Mouse (Mus musculus) cerebellum, adult 11-12 months (tissue): ENCODE measurements around the gene Terb2.

Experiments used
- DNase-seq: peaks from one replicate; pipeline ENCODE4 v3.0.0; 2022

Gene Terb2

DNA sequence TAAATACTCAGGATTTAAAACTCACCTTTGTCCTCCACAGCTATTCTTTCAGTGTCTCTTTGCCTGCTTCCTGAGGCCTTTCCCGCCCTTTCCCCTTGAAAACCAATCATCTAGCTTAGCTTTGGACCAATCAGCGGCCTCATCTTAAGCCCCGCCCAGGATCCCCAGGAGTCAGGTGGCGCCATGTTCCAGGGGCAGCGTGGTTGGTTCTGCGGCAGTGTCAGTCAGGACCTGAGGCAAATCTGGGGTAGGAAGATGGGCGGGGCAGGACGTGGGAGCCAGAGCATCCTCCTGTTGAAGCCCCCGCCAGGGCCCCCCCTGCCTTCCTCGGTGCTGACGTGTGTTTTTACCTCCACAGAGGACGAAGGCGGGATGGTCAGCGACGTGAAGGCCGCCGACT lies at the start of gene Terb2, which contains the start of gene Patl2:
Gene Terb2, plus strand, starts transcription at position 167 of the 400 bp plus-strand sequence.
Gene Patl2, minus strand, starts transcription at position 84 of the 400 bp plus-strand sequence.
- DNase-seq: no peak

DNA sequence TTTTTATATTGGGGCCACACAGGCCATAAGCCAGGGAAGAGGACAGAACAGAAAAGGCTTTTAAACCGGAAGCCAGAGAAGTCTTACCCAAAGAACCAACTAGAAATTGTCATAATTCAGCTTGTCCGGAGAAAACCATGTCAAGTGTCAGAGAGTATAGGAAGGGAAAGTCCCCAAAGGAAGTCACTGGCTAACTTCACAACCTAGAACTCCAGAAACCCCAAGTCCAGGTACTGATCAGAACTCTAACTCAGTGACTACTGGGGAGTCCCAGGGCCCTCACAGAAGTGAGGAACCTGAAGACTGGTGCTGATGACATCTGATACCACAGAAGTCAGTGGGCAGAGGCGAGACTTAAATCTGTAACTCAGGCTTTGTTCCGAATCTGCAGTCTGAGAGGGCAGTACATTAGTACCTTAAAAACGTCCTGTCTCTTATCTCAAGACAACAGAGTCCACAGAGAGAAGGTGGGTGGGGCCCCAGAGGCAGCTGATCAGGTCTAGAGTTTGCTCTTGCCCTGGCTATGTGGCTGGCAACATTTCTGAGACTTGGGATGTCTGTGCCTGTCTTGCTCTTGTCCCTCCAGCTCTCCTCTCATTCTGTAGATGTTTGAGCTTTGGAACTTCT lies 48.1 kb upstream of the Terb2 start:
- no peak for DNase-seq

DNA sequence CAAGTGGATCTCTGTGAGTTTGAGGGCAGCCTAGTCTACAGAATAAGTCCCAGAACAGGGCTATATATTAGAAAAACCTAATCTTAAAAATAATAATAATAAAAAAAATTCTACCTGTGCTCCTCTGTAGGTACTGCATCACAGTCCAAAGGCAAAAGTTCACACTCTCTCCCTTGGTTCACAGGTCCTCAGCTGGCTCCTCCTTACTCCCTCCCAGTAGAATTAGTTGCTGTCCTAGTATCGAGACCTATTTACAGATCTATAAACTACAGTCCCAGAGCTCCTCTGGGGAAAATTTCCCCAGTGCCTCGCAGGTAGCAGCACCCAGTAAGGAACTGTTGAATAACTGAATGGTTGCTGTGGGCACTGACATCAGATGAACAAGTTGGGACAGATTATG lies 45.3 kb upstream of the Terb2 start:
- DNase-seq: no peak

DNA sequence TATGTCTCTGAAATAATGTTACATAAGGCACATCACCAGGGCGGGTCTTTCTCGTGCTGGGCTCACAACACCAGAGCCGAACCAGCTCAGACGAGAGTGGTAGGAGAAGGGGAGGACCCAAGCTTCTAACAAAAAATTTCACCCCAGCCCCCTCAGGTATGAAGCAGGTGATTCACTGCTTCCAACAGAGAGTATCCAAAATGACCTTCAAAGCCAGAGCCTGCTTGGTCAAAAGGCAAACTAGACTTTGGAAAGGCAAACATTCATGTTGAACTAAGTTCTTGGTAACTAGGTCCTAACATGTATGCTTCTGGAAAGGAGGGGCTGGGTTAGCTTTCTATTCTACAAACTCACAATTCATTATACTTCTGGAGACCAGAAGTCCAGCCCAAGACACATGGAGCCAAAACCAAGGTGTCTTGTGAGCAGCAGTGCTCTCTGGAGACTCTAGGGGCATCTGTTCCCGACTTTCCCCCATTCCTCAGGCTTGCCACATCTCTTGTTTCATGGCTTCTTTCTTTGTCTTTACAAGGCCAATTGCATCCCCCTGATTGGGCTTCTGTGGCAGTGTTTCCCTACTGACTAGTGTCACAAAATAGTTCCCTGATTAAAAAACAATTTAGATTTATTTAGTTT lies 44.6 kb upstream of the Terb2 start:
- DNase-seq: no peak

DNA sequence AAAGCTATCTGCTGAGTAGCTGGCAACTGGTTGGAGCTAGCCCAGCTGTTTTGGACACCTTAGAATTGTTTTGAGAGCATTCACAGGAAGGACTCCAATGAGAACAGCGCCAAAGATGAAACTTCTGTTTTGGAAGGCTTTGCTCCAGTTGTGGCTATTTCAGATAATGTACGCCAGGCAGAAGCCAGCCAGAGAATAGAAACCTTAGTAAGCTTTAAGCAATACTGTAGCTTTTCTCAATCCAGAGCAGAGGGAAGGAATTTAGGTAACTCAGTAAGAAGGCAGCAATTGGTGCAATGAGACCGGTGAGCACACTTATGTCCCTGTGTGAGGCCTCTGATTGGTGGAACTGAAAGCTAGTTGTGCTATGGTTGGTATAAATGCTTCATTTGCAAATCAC lies 43.0 kb upstream of the Terb2 start:
- DNase-seq: no peak

DNA sequence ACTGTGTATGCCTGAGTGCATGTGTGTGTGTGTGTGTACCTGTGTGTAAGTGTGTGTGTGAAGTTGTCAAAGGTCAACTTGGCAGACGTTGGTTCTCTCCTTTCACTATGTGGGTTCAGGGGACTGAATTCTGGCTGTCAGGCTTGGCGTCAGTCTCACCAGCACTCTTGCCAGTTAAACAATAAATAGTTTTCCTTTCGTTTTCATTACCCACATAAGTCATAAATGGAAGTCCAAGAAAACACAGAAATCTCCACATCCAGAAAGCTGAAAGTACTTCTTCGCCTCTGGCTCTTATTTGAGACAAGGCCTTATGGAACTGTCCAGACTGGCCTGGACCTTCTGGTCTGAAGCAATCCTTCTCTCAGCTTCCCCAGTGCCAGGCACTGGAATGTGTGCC lies 40.3 kb upstream of the Terb2 start:
- DNase-seq: no peak

DNA sequence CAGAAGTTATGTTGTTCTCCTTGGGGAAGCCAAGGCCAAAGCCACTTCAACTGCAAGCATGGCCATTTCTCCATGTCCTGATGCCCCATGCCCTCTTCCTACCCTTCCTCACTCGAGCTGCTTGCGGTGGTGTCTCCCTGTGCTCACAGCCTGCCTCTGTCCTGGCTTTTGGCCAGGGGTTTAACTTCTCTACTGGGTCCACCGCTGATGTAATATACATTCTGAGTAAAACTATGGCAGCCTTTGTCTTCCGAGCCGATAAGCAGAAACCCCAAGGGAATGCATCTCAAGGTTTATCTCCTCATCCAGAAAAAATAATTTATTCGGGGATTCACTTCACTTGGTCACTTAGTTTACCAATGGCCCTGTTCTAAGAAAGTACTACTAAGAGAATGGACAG lies 39.4 kb upstream of the Terb2 start:
- DNase-seq: no peak

DNA sequence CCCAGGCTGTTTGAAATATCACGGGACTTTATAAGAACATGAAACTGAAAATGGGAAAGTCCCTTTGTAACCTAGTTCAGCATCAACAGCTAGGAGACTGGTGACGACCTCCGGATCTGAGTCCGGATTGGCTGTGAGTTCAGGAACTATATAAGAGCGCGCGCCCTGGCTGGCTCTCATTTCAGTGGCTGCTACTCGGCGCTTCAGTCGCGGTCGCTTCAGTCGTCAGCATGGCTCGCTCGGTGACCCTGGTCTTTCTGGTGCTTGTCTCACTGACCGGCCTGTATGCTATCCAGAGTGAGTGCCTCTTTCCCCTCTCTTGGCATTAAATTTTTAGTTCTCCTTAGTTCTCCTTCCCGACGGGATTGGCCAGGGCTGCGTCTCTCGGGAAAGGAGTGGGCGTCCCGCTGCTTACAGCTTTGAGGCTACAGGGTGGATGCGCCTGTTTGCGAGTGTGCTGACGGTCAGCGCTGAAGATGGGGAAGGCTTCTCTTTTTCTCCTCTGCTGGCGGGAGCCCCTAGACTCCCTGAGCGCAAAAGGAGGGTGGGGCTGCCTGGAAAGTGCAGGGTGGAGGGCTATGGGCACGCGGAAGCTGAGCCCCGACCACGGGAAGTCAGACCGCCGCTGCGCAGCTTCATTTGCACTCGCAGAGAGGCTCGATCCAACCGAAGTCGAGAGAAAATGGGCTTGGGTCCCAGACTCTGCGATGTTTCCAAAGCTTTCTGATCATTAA lies 38.4 kb upstream of the Terb2 start, which contains the start of gene B2m:
Gene B2m, plus strand, starts transcription at position 179 of the 734 bp plus-strand sequence.
- peak; percentile 85 for DNase-seq

DNA sequence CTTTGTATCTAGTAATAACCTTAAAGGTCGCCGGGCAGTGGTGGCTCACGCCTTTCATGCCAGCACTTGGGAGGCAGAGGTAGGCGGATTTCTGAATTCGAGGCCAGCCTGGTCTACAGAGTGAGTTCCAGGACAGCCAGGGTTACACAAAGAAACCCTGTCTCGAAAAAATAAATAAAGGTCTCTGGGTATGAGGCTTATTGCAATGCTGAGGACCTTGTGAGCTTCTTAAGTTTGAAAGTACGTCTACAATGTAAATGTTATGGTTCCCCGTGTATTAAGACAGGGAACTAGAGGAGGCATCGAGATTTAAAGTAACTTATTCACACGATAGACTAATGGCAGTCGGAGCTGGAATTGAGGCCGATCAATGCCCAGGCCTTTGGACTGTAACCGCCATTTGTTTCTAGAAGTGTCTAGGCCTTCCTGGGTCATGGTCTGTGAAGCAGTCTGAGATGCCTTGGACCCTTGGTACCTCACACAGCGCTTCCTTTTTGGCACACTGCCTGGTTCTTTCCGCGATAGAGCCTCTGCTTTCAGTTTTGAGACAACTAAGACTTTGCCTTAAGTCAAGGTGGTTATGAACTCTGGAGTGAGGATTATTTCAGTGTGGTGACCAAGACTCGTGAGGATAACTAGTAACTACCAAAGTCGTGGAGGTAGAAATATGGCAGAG lies 37.7 kb upstream of the Terb2 start:
- peak; percentile 6 for DNase-seq

DNA sequence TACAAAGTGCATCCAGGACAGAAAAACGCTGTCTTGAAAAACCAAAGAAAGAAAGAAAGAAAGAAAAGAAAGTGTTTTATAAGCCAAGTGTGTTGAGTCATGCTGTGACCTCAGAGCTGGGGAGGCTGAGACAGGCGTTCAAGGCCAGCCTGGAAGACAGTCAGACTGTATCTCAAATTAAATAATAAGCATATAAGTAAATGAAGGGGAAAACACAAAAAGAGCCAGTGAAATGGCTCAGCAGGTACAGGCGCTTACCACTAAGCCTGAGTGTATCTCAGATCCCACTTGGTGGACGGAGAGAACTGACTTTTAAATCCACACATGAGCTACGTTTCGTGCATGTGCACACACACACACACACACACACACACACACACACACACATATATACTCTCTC lies 36.8 kb upstream of the Terb2 start:
- DNase-seq: no peak

DNA sequence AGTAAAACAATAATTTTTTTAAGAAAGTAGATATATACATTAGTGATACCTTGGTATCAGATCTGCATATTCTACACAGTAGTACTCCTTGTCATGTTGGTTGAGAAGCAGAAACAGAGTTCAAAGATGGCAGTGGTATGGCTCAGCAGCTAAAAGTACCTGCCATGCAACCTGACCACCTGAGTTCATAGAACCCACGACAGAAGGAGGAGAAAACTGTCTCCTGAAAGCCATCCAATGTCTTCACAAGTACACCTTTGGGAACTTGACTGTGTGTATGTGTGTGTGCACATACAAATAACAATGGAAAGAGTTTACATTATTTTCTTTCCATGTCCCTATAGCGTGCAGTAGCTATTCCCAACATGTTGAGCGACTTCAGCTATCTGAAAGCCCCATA lies 36.4 kb upstream of the Terb2 start:
- DNase-seq: no peak

DNA sequence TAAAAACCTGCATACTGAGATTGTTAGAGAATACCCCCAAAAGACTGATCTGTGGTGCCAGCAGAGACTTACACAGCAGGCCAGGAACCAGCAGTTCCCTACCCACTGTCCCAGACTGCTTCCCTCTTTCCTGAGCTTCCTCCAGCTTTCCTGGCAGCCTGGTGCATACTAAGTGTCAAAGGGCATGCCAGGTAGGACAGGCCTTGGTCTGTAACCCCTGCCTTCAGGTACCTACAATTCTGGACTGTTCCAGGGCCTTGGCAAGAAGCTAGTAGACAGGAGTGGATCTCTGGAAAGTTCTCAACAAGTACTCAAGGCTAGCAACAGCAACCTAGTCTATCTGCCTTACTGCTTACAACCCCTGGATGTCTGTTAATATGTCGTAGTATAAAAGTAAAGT lies 34.9 kb upstream of the Terb2 start:
- DNase-seq: no peak

DNA sequence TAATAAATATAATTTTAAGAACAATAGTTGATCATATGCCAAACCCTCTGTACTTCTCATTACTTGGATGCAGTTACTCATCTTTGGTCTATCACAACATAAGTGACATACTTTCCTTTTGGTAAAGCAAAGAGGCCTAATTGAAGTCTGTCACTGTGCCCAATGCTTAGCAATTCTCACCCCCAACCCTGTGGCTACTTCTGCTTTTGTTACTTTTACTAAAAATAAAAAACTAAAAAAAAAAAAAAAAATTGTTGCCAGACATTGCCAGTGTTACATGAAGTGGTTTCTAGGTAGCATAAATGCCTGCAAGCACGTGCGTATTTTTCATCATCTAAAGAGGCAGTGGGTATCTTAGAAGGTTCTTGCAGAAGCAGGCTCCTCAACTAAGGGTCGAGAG lies 33.2 kb upstream of the Terb2 start:
- no peak for DNase-seq

DNA sequence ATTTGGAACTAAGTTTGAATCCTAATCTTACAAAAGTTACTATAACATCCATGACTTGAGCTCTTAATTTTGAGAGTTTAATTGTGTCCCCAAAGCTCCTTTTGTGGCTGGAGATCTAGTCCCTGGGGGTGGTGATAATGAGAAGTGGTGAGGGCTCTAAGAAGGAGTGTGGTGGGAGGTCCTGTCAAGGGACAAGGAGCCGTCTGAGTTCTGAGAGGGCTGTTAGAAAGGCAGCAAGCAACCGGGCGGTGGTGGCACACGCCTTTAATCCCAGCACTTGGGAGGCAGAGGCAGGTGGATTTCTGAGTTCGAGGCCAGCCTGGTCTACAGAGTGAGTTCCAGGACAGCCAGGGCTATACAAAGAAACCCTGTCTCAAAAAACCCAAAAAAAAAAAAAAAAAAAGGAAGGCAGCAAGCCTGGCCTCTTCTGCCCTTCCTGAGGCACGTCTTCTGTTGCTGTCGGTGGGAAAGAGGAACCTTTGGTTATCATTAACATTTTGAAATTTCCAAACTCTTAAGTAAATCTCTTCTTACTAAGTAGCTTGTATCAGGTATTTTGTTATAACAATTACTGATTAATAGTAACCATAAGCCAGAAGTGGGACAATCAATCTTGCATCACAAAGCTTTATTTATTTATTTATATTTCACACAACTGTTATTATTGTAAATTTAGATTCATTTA lies 32.2 kb upstream of the Terb2 start:
- DNase-seq: no peak

DNA sequence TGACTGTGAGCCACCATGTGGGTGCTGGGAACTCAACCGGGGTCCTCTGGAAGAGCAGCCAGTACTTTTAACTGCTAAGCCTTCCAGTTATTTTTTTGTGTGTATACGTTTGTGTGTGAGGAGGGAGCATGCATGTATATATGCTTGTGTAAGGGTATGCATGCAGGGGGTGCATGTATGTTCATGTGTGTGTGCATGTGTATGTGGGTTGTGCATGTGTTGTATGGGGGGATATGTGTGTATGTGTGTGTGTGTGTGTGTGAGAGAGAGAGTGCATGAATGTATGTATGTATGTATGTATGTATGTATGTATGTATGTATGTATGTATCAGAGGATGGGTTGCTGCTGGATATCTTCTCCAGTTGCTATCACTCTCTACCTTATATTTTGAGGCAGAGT lies 31.6 kb upstream of the Terb2 start:
- no peak for DNase-seq

DNA sequence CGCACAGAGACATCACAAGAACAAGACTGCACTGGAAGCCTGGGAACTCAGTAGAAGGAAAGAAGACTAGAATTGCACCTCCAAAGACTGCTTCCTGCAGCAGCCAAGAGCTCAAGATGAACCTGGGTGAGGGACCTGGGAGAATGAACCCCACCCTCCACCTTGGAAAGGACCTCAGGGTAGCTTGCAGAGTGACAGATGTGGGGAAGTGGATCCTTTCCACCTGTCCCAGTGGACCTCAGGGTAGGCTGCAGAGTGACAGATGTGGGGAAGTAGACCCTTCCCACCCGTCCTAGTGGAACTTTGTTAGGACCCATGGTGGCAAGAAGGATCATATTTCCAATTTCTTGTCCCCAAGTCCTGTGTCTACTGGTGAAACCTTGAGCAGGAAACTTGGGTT lies 30.8 kb upstream of the Terb2 start:
- DNase-seq: no peak

DNA sequence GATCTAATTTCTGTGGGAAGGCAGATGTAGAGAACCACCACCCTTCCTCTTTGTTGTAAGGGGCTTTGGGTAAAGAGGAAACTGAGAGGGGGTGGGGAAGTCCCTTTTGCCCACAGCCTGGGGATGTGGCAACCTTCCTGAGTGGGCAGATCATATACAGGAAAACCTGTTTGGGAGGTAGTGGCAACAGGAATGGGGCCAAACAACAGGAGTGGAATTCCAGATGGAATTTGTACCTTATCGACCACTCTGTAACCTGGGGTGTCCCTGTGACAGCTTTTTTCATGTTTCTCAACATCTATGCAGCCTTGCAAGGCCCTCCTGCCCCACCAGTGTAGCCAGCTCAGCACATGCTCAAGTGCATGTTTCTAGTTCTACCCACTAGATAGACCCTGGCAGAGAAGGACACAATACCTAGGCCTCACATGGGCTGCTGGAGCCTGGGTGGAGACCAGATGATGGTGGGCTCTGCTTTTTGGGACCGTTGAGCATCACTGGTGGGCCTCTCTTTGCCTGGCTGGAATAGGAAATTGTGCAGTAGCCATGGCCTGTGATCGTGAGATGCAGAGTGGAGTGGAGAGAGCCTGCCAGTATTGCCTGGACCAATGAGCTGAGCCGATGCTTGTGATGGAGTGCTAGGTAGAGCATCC lies 29.9 kb upstream of the Terb2 start:
- no peak for DNase-seq

DNA sequence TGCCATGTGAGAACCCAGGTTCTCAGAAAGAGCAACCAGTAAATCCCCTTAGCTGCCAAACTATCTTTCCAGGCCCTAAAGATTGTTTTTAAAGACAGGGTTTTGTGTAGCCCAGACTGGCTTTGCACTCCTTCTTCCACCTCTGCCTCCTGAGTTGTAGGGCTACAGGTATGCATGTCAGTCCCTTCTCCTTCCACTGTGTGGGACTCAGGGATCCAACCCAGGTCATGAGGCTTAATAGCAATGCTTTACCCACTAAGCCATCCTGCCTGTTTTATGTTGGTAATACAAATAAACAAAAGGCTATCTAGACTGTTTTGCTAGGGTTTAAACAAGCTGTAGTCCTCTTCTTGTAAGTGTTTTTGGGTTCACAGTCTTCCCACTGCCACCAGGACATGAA lies 28.5 kb upstream of the Terb2 start:
- no peak for DNase-seq

DNA sequence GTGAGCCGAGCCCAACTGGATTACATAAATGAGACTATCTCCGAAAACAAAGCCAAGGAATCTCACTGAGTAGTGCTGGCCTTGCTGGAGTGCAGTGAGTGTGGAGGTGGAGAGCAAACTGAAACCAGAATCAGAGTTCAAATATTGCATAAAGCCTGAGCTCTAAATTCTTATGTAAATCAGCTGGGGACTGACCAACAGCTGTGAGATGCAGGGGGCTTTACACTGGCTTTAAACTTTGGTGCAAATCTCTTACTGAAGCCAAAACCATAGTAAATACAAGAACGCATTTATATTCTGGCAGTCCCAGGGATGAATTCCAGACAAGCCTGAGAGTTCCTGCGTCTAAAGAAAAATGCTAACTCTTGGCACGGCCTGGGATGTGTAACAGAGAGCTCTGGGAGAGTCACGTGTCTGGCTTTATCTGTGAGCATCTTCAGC lies 27.7 kb upstream of the Terb2 start:
- no peak for DNase-seq

DNA sequence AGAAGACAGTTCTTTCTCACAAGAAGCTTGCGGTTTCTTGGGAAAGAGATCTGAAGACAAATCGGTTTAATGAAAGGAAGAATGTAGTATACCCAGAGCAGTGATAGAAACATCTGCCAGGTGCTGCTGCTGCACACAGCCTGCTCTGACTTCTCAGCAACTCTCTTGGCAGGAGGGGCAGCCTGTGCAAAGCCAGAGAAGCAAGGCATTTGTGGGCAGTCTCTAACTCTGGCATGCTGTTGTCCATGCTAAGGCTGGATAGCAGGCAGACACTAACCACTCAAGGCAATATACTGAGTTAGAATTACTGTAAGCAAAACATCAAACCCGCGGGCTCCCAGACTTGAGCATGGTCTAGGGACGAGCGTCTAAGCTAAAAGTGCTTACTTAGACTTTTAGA lies 26.4 kb upstream of the Terb2 start:
- DNase-seq: no peak

DNA sequence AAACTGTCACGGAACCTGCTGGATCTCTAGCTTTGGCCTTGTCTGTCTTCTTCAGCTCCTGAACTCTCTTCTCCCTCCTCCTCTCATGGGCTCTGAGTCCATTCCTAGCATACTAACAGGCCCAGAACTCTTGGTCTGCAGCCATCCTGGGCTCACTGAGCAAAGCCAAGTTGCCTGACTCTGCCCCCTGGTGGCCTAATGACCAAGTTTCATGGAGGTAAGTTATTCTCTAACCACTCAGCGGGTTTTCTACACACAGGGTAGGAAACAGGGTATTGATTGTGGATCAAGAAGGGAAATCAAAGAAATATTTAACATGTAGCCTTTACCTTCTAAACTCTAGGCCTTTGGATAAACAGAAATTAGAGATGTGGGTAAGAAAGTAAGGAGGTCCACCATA lies 25.4 kb upstream of the Terb2 start, which contains the start of gene Trim69:
Gene Trim69, plus strand, starts transcription at position 21 of the 400 bp plus-strand sequence.
- DNase-seq: peak; percentile 58

DNA sequence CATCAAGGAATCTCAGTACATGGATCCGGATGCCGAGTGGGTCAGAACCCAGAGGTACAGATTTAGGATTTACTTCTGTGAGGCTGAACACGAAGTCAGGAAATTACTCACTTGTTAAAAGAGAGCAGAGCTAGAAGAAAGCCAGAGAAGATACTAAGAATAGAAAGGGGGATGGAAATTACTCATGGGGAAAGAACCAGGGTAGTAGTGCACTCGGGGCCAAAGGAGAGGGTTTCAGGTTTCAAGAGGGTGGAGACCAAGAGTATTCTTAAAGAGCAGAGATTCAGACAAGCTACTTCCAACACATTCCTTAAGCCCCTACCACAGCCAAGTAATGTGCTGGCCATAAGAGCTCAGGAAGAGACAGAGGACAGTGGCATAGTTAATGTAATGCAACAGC lies 24.5 kb upstream of the Terb2 start:
- DNase-seq: no peak
